Mouse (Mus musculus): ENCODE data around the gene Adad1. TPM values are rescaled to one million over a fixed set of nuclear protein-coding genes. Genes with fewer than 3 reads are reported as not detected.
A peak's percentile ranks its signal among the peaks of the same experiment; 100 is the strongest.

The Adad1 gene
- polyA plus RNA-seq, 1 experiment from 2014 or later, result not detected

GRCm38 (mm10) chr3:37140168-37140906, 77.0 kb downstream of the Adad1 start:
- H3K9me3 ChIP-seq (replicated peaks), result no peaks in the 10 kb centered on the region
- WGBS (ENCODE audit: insufficient replicate concordance), result 48% methylated on average over 6 of the region's 6 CpGs

GRCm38 (mm10) chr3:37141827-37142226, 78.5 kb downstream of the Adad1 start:
- H3K9me3 ChIP-seq (replicated peaks), result no peaks in the 10 kb centered on the region
- no peaks in the 10 kb centered on the region; the same call in 1 of the 2 replicates for H3K27me3 ChIP-seq
- no peak overlapping the region for H3K9ac ChIP-seq
- H3K27ac ChIP-seq, result no peak overlapping the region
- 68% methylated on average over 2 of the region's 2 CpGs for WGBS (ENCODE audit: insufficient replicate concordance)
- no peaks in the 10 kb centered on the region for H3K4me1 ChIP-seq (replicated peaks)
- H3K36me3 ChIP-seq, result no peaks in the 10 kb centered on the region
- H3K4me2 ChIP-seq, result no peak overlapping the region
- ATAC-seq (ENCODE audit: low read depth) (no peak), DNase-seq (no peak)
- H3K4me3 ChIP-seq (replicated peaks), result no peak overlapping the region

More at GRCm38 (mm10) chr3:37140168-37140906, 77.0 kb downstream of the Adad1 start:
- no peak for DNase-seq
- Histone ChIP-seq H3K9ac (no peak overlapping the region), H3K4me3 (replicated peaks) (no peak overlapping the region), H3K27me3 (no peaks in the 10 kb centered on the region), H3K27ac (no peak overlapping the region), H3K4me2 (no peak overlapping the region), H3K36me3 (no peaks in the 10 kb centered on the region), H3K4me1 (replicated peaks) (no peaks in the 10 kb centered on the region)
- ATAC-seq (ENCODE audit: low read depth), result no peak

GRCm38 (mm10) chr3:37144979-37145378, 81.7 kb downstream of the Adad1 start:
- 18% methylated on average over 1 of the region's 1 CpGs for WGBS (ENCODE audit: insufficient replicate concordance)
- Histone ChIP-seq H3K9ac (no peak overlapping the region), H3K27me3 (peaks cover 3% of the 10 kb centered on the region; the same call in 1 of the 2 replicates), H3K27ac (no peak overlapping the region), H3K4me1 (replicated peaks) (no peaks in the 10 kb centered on the region), H3K9me3 (replicated peaks) (no peaks in the 10 kb centered on the region), H3K4me2 (no peak overlapping the region), H3K4me3 (replicated peaks) (no peak overlapping the region), H3K36me3 (no peaks in the 10 kb centered on the region)
- no peak for ATAC-seq (ENCODE audit: low read depth)
- no peak for DNase-seq

- H3K27ac ChIP-seq, result no peak overlapping the region
- no peak for ATAC-seq (ENCODE audit: low read depth)
- DNase-seq, result no peak
- H3K4me3 ChIP-seq (replicated peaks), result no peak overlapping the region
- H3K9ac ChIP-seq, result no peak overlapping the region
- H3K4me1 ChIP-seq (replicated peaks), result no peaks in the 10 kb centered on the region
- peaks cover 7% of the 10 kb centered on the region; the same call in 1 of the 2 replicates for H3K27me3 ChIP-seq
- no peak overlapping the region for H3K4me2 ChIP-seq
- H3K36me3 ChIP-seq, result no peaks in the 10 kb centered on the region
- WGBS (ENCODE audit: insufficient replicate concordance), result 21% methylated on average over 8 of the region's 8 CpGs
- H3K9me3 ChIP-seq (replicated peaks), result no peaks in the 10 kb centered on the region
Observed at GRCm38 (mm10) chr3:37146406-37146805, 83.1 kb downstream of the Adad1 start.

- Histone ChIP-seq H3K4me3 (replicated peaks) (no peak overlapping the region), H3K9ac (no peak overlapping the region), H3K27ac (no peak overlapping the region), H3K4me2 (no peak overlapping the region), H3K9me3 (replicated peaks) (no peaks in the 10 kb centered on the region), H3K27me3 (peaks cover 7% of the 10 kb centered on the region; the same call in 1 of the 2 replicates), H3K4me1 (replicated peaks) (no peaks in the 10 kb centered on the region), H3K36me3 (no peaks in the 10 kb centered on the region)
- ATAC-seq (ENCODE audit: low read depth), result no peak
- no peak for DNase-seq
- 70% methylated on average over 7 of the region's 7 CpGs for WGBS (ENCODE audit: insufficient replicate concordance)
Observed at GRCm38 (mm10) chr3:37146810-37147209, 83.5 kb downstream of the Adad1 start.

GRCm38 (mm10) chr3:37152274-37152673, 88.9 kb downstream of the Adad1 start:
- WGBS (ENCODE audit: insufficient replicate concordance), result 66% methylated on average over 10 of the region's 10 CpGs

GRCm38 (mm10) chr3:37153004-37153403, 89.7 kb downstream of the Adad1 start:
- H3K27ac ChIP-seq, result no peak overlapping the region
- DNase-seq (no peak), ATAC-seq (ENCODE audit: low read depth) (no peak)
- H3K27me3 ChIP-seq, result 0 out of 2 replicates have a peak, but pooled peaks cover 4% of the 10 kb centered on the region
- no peaks in the 10 kb centered on the region for H3K36me3 ChIP-seq
- H3K4me3 ChIP-seq (replicated peaks), result no peak overlapping the region
- H3K4me1 ChIP-seq (replicated peaks), result peaks cover 42% of the 10 kb centered on the region
- no peaks in the 10 kb centered on the region for H3K9me3 ChIP-seq (replicated peaks)
- no peak overlapping the region for H3K9ac ChIP-seq
- WGBS (ENCODE audit: insufficient replicate concordance), result 56% methylated on average over 7 of the region's 7 CpGs
- no peak overlapping the region for H3K4me2 ChIP-seq

More at GRCm38 (mm10) chr3:37152274-37152673, 88.9 kb downstream of the Adad1 start:
- DNase-seq (no peak), ATAC-seq (ENCODE audit: low read depth) (no peak)
- peaks cover 37% of the 10 kb centered on the region for H3K4me1 ChIP-seq (replicated peaks)
- no peaks in the 10 kb centered on the region for H3K36me3 ChIP-seq
- H3K27ac ChIP-seq, result no peak overlapping the region
- 0 out of 2 replicates have a peak, but pooled peaks cover 4% of the 10 kb centered on the region for H3K27me3 ChIP-seq
- H3K4me2 ChIP-seq, result no peak overlapping the region
- no peak overlapping the region for H3K9ac ChIP-seq
- no peaks in the 10 kb centered on the region for H3K9me3 ChIP-seq (replicated peaks)
- H3K4me3 ChIP-seq (replicated peaks), result no peak overlapping the region

- peak overlapping the region; percentile 64 for H3K27ac ChIP-seq
- peak overlapping the region; percentile 41; the same call in 1 of the 2 replicates for H3K9ac ChIP-seq
- H3K4me3 ChIP-seq (replicated peaks), result no peak overlapping the region
- WGBS (ENCODE audit: insufficient replicate concordance), result 20% methylated on average over 7 of the region's 7 CpGs
- ATAC-seq (ENCODE audit: low read depth) (peak; percentile 79), DNase-seq (peak; percentile 38)
- no peaks in the 10 kb centered on the region for H3K36me3 ChIP-seq
- no peaks in the 10 kb centered on the region for H3K9me3 ChIP-seq (replicated peaks)
- H3K4me2 ChIP-seq, result peak overlapping the region; percentile 41
- H3K4me1 ChIP-seq (replicated peaks), result peaks cover 45% of the 10 kb centered on the region
- H3K27me3 ChIP-seq, result 0 out of 2 replicates have a peak, but pooled peaks cover 4% of the 10 kb centered on the region
Observed at GRCm38 (mm10) chr3:37154396-37154795, 91.1 kb downstream of the Adad1 start.

GRCm38 (mm10) chr3:37157082-37157481, 93.8 kb downstream of the Adad1 start:
- Histone ChIP-seq H3K4me2 (peak overlapping the region; percentile 15; the same call in 1 of the 2 replicates), H3K36me3 (no peaks in the 10 kb centered on the region), H3K9me3 (replicated peaks) (no peaks in the 10 kb centered on the region), H3K27me3 (no peaks in the 10 kb centered on the region), H3K4me3 (replicated peaks) (no peak overlapping the region), H3K4me1 (replicated peaks) (peaks cover 45% of the 10 kb centered on the region), H3K27ac (peak overlapping the region; percentile 58), H3K9ac (no peak overlapping the region; the same call in 1 of the 2 replicates)
- 21% methylated on average over 8 of the region's 8 CpGs for WGBS (ENCODE audit: insufficient replicate concordance)
- DNase-seq (peak; percentile 13), ATAC-seq (ENCODE audit: low read depth) (peak; percentile 75)

GRCm38 (mm10) chr3:37158246-37158645, 94.9 kb downstream of the Adad1 start:
- Histone ChIP-seq H3K9ac (no peak overlapping the region), H3K9me3 (replicated peaks) (no peaks in the 10 kb centered on the region), H3K4me2 (no peak overlapping the region), H3K4me3 (replicated peaks) (no peak overlapping the region), H3K4me1 (replicated peaks) (peaks cover 45% of the 10 kb centered on the region), H3K27me3 (no peaks in the 10 kb centered on the region), H3K27ac (no peak overlapping the region), H3K36me3 (no peaks in the 10 kb centered on the region)
- DNase-seq (no peak), ATAC-seq (ENCODE audit: low read depth) (no peak)
- whole genome bisulfite sequencing (ENCODE audit: insufficient replicate concordance), result 73% methylated on average over 3 of the region's 3 CpGs

GRCm38 (mm10) chr3:37161096-37161495, 97.8 kb downstream of the Adad1 start:
- ATAC-seq (ENCODE audit: low read depth), result no peak
- no peaks in the 10 kb centered on the region for H3K36me3 ChIP-seq
- peaks cover 20% of the 10 kb centered on the region for H3K4me1 ChIP-seq (replicated peaks)
- no peak overlapping the region for H3K9ac ChIP-seq
- no peak for DNase-seq
- no peaks in the 10 kb centered on the region for H3K27me3 ChIP-seq
- no peak overlapping the region for H3K27ac ChIP-seq
- WGBS (ENCODE audit: insufficient replicate concordance), result 85% methylated on average over 4 of the region's 4 CpGs
- H3K9me3 ChIP-seq (replicated peaks), result no peaks in the 10 kb centered on the region
- H3K4me3 ChIP-seq (replicated peaks), result no peak overlapping the region
- no peak overlapping the region for H3K4me2 ChIP-seq

- WGBS (ENCODE audit: insufficient replicate concordance), result 64% methylated on average over 2 of the region's 2 CpGs
- Histone ChIP-seq H3K4me2 (no peak overlapping the region), H3K9ac (no peak overlapping the region)
Observed at GRCm38 (mm10) chr3:37169283-37169682, 106.0 kb downstream of the Adad1 start.

More at GRCm38 (mm10) chr3:37169283-37169682, 106.0 kb downstream of the Adad1 start:
- no peak for DNase-seq
- no peaks in the 10 kb centered on the region for H3K27me3 ChIP-seq
- no peaks in the 10 kb centered on the region for H3K9me3 ChIP-seq (replicated peaks)
- H3K4me1 ChIP-seq (replicated peaks), result no peaks in the 10 kb centered on the region
- no peak overlapping the region for H3K27ac ChIP-seq
- H3K36me3 ChIP-seq, result no peaks in the 10 kb centered on the region
- no peak for ATAC-seq (ENCODE audit: low read depth)
- H3K4me3 ChIP-seq (replicated peaks), result no peak overlapping the region
